Mouse (Mus musculus) 3T3-L1 (cell line): ENCODE measurements around the gene Med26.
A peak's percentile ranks its signal among the peaks of the same experiment; 100 is the strongest.

Source experiments
- DNase-seq: peaks from one replicate; pipeline ENCODE4 v3.0.0-alpha.2; 2015; ENCODE audit warnings: low read depth, low spot score

The Med26 gene

GRCm38 (mm10) chr8:72548644-72549313, 709 bp upstream of the Med26 start:
- DNase-seq, result peak; percentile 53

DNA sequence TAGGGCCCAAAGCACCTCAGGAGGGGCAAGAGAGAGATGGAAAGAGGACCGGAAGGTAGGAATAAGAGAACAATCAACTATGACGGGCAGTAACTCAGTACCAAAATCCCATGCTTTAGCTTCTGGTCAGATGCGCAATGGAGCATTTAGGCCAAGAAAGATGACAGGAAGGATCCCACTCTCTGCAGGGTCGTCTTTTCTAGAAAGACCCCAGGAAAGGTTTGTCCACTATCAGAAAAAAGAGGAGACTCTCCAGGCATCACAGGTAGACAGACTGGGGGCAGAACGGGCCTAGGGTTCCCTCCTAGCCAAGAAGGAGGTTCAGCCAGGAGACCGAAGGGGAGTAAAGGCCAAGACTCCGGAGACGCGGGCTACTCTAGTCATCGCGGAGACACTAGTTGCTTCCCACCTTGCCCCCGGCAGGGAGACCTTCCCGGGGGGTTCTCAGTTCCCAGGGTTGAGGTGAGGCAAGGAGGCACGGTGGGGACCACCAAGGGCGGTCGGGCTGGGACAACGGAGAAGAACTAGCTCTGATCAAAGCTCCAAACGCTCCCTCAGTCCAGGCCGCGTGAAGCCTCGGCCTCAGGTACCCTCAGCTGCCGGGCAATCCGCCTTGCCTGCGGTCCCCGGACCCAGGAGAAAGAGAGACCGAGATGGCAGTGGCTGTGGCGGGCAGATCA, 808 bp downstream of the Med26 start:
- peak; percentile 40 for DNase-seq

DNA sequence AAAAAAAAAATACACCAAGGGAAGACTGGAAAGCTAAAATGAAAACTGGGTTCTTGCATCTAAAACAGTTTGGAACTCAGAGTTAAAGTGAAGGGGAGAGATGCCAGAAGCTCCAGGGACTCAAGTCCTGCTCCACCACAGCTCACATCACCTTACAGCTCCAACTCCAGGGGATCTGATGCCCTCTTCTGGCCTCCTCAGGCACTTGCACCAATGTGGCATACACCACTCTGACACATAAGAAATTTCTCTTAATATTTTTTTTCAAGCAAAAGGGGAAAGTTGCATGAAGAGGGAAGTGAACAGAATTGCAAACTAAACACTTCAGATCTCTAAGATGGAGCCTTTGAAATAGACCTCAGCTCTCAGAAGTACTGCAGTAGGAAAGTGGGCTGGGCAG, 8.8 kb downstream of the Med26 start:
- peak; percentile 50 for DNase-seq

DNA sequence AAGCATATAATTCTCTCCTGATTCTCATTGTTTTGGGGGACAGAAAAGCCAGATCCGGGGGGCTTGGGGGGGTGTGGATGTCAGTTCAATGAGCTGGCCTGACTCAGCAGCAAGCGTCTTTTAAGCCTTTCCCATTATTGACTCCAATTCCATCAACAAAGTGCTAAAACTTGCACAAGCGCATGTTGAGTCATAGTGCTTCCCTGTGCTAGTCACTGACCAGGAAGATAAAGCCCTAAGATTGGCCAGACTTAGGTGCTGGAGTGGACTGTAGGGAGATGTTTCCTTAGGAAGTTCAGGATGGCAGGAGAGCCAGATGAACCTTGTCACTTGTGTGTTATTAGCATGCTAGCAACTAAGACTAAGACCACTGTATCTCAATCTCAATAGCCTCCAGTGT, 13.2 kb downstream of the Med26 start:
- DNase-seq, result peak; percentile 55

DNA sequence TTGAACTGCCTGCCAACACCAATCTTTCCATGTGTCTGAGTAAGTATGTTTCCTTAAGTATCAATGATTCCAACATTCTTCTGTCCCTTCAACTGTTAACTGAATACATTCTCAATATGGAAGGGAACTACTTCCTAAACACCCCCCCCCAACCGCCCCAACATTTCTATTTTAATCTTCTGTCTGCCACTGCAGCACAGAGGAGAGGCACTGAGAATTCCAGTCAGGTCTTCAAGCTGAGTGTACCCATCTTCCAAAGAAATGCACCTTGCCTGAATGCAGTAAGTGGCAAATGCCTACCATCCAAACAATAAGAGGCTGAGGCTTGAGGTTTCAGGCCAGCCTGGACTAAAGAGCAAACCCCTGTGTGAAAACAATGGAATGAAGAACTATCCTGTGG, 16.0 kb downstream of the Med26 start:
- DNase-seq, result no peak

DNA sequence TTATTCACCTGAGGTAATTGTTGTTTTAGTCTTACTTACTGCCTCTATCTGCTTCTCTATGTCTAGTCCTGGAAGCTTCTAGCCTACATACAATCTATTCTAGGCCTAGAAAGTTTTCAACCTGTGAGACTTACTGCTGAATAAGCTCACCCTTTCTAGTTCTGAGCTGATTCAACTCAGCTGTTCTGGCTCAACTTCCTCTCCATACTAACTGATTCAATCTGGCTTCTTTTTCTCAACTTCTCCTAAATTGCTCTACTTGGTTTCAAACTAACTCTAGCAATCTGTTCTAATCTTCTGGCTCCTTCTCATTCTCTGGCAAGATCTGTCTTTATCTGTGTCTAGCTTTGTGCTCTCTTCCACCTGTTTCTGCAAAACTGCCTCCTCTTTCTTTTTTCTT, 26.2 kb downstream of the Med26 start:
- DNase-seq, result no peak

- no peak for DNase-seq
These were observed 30.6 kb downstream of the Med26 start for GRCm38 (mm10) chr8:72517421-72517988.

DNA sequence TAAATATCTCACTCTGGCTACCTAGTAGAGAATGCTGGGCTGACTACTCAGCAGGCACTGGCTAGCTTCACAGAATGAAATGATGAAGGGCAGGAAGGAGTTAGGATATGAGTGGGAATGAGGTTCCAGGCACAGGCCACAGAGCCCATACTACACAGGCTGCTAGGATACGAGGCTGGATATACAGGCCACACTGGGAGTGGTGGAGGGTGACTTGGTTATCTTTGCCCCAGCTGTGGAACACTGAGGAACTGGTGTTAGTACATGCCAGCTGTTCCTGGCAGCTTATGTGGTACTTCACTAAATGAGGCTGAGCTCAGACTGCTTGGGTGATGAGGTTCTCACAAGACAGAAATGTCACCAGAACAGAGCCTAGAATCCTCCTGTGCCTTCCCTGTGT, 34.9 kb downstream of the Med26 start:
- no peak for DNase-seq

DNA sequence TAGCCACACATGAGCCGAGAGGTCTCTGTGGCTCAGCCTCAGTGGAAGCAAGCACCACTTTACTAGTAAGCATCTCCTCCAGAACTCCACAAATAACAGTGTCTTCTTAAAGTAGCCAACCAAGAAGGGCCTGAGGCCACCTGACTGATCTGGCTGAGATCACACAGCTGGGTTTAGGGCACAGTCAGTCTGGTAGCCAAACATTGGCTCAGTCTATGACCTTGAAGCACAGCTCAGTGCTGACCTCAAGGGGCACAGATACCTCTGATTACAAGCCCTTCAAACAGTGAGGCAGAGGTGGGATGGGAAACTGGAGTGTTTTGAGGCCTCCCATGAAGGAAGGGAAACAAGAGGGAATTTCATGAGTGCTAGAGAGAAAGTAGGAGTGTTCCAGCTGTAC, 35.4 kb downstream of the Med26 start:
- no peak for DNase-seq

- DNase-seq, result no peak
These were observed 40.6 kb downstream of the Med26 start for GRCm38 (mm10) chr8:72507505-72507904.

DNA sequence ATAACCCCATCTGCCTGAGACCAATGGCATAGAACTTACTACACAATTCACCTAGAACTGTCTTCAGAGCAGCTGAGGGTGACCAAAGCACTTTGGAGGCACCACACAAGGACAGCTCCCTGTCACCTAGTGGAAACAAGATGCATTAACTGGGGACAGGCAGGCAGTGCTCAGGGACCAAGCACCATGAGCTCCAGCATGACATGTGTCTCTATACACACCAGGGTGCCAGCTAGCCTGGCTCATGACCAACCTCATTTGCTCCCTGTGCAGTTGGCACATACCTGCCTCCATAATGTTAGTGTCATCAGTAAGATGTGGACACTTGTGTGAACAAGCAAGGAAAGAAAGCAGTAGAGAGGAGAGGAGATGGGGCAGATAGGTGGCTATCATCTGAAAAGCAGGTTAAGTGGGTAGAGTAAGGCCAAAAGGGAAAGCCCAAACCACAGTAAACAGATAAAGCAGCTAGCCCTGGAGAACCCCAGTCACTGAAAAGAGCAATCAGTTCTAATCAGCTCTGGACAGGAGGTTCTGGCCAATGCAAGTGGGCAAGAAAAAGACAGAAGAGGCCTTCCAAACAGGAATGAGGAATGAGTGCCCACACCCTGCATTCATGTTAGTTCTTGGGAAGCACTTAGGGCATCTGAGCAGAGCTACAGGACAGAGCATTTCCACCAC, 43.3 kb downstream of the Med26 start:
- no peak for DNase-seq

DNA sequence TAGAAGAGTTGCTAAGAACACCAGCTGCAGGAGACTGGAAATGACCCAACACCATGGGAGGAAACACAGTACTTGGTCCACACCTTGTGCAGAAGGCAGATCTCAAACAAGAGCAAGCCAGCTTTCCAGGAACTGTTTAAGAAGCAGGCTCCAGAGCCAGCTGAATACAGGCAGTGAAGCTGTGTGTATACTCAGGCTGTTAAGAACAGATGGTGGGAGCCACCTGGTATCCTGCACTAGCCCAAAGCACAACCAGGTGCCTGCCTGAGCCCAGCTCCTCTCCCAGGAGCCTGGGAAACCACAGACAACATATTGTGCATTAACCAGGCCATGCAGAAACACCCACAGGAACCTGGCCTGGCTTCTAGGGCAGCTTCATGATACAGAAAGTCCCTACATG, 43.9 kb downstream of the Med26 start:
- no peak for DNase-seq

DNA sequence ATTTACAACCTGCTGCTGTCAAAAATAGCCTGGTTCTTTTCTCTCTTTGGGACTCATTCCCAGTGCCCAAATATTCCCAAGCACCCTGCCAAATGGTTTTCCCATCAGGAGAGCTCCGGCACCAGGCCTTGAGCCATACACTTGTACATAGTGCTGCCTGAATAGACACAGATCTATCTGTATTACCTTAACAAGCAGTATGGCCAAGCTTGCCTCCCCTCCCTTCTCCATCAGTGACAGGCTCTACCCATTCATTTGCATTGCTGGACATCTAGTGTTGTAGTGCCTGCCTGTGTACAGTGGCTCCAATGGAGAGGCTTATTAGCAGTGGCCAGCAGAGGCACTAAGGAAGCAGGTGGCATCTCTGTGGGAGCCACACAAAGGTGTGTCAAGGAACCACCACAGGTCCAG, 47.5 kb downstream of the Med26 start:
- DNase-seq, result no peak

DNA sequence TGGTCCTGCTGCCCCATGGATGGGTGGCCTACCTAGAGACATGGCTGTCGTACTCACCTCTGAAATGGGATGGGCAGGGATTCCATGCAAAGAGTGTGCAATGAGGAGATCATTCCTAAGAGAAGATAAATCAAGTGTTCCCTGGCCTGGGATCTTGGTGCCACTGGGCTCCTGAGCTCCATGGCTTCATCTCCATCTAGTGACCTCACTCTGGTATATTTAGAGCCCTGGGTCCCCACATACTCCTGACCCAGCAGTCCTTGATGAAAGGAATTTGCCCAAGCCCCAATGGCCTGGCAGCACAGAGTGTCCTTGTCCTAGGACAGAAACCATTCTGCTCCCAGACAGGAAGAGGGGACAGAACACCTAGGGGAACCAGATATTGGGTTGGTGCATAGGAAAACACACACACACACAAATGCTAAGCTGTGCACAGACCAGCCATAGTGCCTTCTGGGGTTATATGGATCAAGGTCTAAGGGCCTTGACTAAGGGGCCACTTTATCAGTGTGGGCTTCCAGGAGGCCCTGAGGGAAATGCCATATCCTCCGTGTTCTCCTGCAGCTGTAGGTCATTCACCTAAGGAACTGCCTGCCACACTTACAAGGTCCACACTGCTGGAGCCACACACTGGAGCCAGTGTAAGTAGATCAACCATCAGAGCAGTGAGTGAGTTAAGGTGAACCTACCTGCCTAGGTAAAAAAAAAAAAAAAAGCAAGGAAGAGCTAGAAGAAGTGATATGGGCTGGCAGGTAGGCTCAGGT, 48.4 kb downstream of the Med26 start:
- DNase-seq, result no peak

GRCm38 (mm10) chr8:72498527-72498926, 49.5 kb downstream of the Med26 start:
- no peak for DNase-seq

GRCm38 (mm10) chr8:72497911-72498310, 50.2 kb downstream of the Med26 start:
- no peak for DNase-seq

- DNase-seq, result no peak
These were observed 51.9 kb downstream of the Med26 start for GRCm38 (mm10) chr8:72496217-72496616.

DNA sequence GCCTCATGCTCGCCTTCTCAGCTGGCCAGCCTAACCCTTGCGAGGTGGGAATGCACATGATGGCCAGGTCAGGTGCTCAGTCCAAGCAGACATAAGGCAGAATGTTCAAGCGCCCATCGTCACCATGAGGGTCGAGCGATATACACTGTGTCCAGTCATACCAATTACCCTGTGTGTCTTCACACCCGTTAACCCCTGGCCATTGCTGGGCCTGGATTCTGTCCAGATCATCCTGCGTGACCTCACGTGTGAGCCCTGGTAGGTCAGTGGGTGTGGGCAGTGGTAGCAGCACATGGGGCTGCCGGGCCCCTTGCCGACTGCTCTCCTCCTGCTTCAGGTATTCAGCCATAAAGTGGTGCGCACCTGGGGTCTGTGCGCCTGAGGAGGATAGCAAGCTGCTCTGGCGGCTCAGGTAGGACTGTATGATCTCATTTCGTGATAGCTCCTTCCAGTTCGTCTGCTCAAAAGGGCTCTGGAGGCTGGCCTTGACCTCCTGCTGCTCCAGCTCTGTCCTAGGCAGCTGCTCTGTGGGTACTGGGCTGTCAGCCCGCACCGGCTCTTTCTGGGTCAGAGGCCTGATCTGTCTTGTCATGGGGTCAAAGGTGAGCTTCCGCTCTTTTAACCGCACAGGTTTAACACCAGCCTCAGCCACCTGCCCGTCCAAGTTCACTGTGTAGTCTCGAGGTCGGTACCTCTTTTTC, 52.5 kb downstream of the Med26 start:
- DNase-seq, result no peak

DNA sequence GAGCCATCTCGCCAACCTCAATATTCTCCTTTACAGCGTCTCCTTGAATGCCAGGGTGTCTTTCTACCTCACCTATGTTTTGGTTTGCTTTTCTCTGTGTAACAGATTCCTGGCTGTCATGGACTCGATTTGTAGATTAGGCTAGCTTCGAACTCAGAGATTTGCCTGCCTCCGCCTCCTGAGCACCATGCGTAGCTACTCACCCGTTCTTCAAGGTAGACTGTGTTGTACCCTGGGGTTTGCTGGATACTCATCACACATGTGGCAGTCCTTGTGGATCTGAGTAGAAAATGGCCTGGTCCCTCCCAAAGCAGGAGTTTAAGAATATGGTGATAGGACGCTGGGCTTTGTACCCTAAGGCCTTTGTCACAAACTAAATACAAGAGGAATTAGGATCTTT, 54.7 kb downstream of the Med26 start:
- DNase-seq, result peak; percentile 55

DNA sequence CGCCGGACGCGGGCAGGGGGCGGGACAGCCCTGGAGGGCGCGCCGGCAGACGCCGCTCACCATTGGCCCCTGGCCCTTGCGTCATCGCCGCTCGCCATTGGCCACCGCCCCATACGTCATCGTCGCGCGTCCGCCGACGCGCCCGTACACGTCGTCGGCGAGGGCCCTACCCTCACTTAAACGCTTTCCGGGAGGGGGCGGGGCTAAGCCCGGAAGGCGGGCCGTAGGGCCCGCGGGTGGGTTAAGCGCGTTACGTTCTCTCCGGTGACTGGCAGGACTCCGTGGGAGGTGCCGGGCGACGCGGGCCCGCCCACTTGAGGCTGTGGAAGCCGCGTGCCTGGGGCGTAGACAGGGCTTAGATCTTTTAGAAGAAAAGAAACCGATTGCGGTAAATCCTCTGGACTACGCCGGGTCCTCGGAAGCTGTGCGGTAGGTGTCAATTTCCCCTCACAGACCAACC, 55.4 kb downstream of the Med26 start:
- peak; percentile 99 for DNase-seq
